Mouse (Mus musculus) liver, postnatal 0 days (tissue): ENCODE data around the gene Olfr1257.

Source experiments
- CTCF ChIP-seq: sonication (generic); IDR thresholded peaks from 2 replicates; pipeline ENCODE4 v1.5.1; 2016; ENCODE audit warnings: antibody characterized with exemption, low read depth
- EP300 ChIP-seq: IDR thresholded peaks from 2 replicates; pipeline ENCODE4 v1.6.1; 2016; ENCODE audit warnings: antibody characterized with exemption, low read depth, mild to moderate bottlenecking

GRCm38 (mm10) chr2:89841455-89841854, 36.8 kb upstream of the Olfr1257 start, which contains the start of gene Olfr1256:
- TF ChIP-seq EP300: no peak
- TF ChIP-seq CTCF: no peak
